Mouse (Mus musculus) embryonic facial prominence, embryonic 10.5 days (tissue): ENCODE results near the gene Isoc2a. TPM values are rescaled to one million over a fixed set of nuclear protein-coding genes. Genes with fewer than 3 reads are reported as not detected.

ENCODE experiments used
- DNase-seq: peaks from one replicate; pipeline ENCODE4 v3.0.0-alpha.2; 2017; ENCODE audit warnings: low spot score
- H3K27ac ChIP-seq: fragments of 300-500 bp; sonication (generic); replicated peaks from 2 replicates; pipeline ENCODE4 v1.5.1; 2016; ENCODE audit warnings: mild to moderate bottlenecking
- H3K27me3 ChIP-seq: fragments of 300-500 bp; sonication (generic); replicated peaks from 2 replicates; pipeline ENCODE4 v1.6.1; 2016; ENCODE audit warnings: low read depth, mild to moderate bottlenecking; ENCODE audit not compliant: poor library complexity, severe bottlenecking
- H3K36me3 ChIP-seq: fragments of 300-500 bp; sonication (generic); replicated peaks from 2 replicates; pipeline ENCODE4 v1.6.1; 2016; ENCODE audit warnings: mild to moderate bottlenecking, moderate library complexity
- H3K4me1 ChIP-seq: fragments of 300-500 bp; sonication (generic); 2 replicates; pipeline ENCODE4 v1.6.1; 2016
- H3K4me3 ChIP-seq: fragments of 300-500 bp; sonication (generic); 2 replicates; pipeline ENCODE4 v1.5.1; 2016; ENCODE audit warnings: mild to moderate bottlenecking, moderate library complexity
- H3K9me3 ChIP-seq: fragments of 300-500 bp; sonication (generic); 2 replicates; pipeline ENCODE4 v1.6.1; 2016; ENCODE audit warnings: mild to moderate bottlenecking
- WGBS: fragments of 180-500 bp; shearing (Covaris S2); methylation state at CpG from one replicate; pipeline ENCODE4 v1.1.7; 2016; 5-methylcytosine and 5-hydroxymethylcytosine counted together
- polyA plus RNA-seq: library from polyadenylated mRNA; unstranded; fragments of >200 nt; fragmentation: Nextera tagmentation; extraction: Ambion mirVana; gene quantifications from 2 replicates; pipeline ENCODE4 v1.2.1, GENCODE M21; 2016

The Isoc2a gene
- polyA plus RNA-seq, 1 experiment from 2014 or later: 0.86 TPM

GRCm38 (mm10) chr7:4902404-4902803 is 25.5 kb downstream of the Isoc2a start:
- H3K4me1 ChIP-seq: peaks cover 18% of the 10 kb centered on the region
- 80% methylated on average over 9 of the region's 9 CpGs for whole genome bisulfite sequencing

GRCm38 (mm10) chr7:4906466-4906950 is 29.6 kb downstream of the Isoc2a start, which contains the start of gene Gm36210:
Gene Gm36210 (minus strand): TSS chr7:4906516.
- H3K27ac ChIP-seq: no peak within 1 kb of the TSS
- H3K27me3 ChIP-seq: no peaks in the 10 kb centered on the region
- no peaks in the 10 kb centered on the region for H3K4me1 ChIP-seq
- no peaks in the 10 kb centered on the region for H3K36me3 ChIP-seq
- DNase-seq: no peak
- WGBS: 62% methylated on average over 10 of the region's 10 CpGs
- no peak within 1 kb of the TSS for H3K4me3 ChIP-seq
- no peaks in the 10 kb centered on the region for H3K9me3 ChIP-seq

More at GRCm38 (mm10) chr7:4902404-4902803, 25.5 kb downstream of the Isoc2a start:
- H3K9me3 ChIP-seq: peaks cover 6% of the 10 kb centered on the region
- peaks cover 32% of the 10 kb centered on the region for H3K27me3 ChIP-seq
- no peak for DNase-seq
- no peak overlapping the region for H3K27ac ChIP-seq
- no peaks in the 10 kb centered on the region for H3K36me3 ChIP-seq
- no peak overlapping the region for H3K4me3 ChIP-seq

GRCm38 (mm10) chr7:4911561-4911960 is 34.6 kb downstream of the Isoc2a start:
- 37% methylated on average over 9 of the region's 9 CpGs for WGBS
- Histone ChIP-seq H3K4me3 (no peak overlapping the region; the same call in 1 of the 2 replicates), H3K4me1 (peaks cover 13% of the 10 kb centered on the region), H3K27ac (no peak overlapping the region), H3K36me3 (no peaks in the 10 kb centered on the region), H3K27me3 (no peaks in the 10 kb centered on the region), H3K9me3 (no peaks in the 10 kb centered on the region)
- peak; percentile 77 for DNase-seq

- Histone ChIP-seq H3K4me1 (peaks cover 20% of the 10 kb centered on the region), H3K27ac (no peak overlapping the region), H3K27me3 (no peaks in the 10 kb centered on the region), H3K9me3 (no peaks in the 10 kb centered on the region), H3K36me3 (peaks cover 3% of the 10 kb centered on the region; the same call in 1 of the 2 replicates), H3K4me3 (no peak overlapping the region)
- 64% methylated on average over 5 of the region's 5 CpGs for WGBS
- DNase-seq: no peak
Observed at GRCm38 (mm10) chr7:4912248-4912647, 35.3 kb downstream of the Isoc2a start.

DNA sequence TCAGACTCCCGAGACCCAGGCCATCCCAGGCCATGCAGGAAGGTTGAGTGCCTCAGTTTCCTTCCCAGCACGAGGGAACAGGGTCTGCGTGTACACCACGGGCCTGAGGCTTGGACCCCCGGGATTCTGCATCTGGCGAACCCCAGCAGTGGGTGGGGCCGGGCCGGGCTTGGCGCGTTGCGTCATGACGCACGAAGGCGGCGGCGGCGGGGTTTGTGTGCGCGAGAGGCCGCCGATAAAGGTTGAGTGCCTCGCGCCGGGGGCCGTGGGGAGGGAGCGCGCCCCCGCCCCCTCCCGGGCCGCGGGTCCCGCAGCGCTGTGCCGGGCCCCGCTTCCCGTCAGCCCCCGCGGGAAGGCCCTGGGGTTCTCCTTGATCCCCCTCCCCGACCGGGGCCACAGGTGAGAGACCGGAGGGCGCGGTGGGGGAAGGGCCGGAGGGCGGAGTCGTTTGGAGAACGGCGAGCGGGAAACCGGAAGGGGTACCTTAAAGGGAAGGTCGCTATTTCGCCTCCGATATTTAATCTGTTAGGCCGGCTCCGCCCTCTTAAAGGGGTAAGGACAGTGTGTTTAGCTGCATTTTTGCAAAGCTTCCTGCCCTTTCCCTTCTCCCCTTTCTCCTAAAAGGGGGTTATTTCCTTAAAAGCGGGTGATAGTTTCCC is 38.2 kb downstream of the Isoc2a start, which contains the start of gene Zfp628:
Zfp628 (plus strand) TSS at position 211 of the 659 bp plus-strand sequence.
- Histone ChIP-seq H3K4me3 (peak within 1 kb of the TSS; percentile 69), H3K9me3 (no peaks in the 10 kb centered on the region; the same call in 1 of the 2 replicates), H3K27ac (peak within 1 kb of the TSS; percentile 98), H3K4me1 (peaks cover 22% of the 10 kb centered on the region), H3K36me3 (peaks cover 32% of the 10 kb centered on the region), H3K27me3 (no peaks in the 10 kb centered on the region)
- under 1% methylated on average over 56 of the region's 56 CpGs for WGBS
- peak; percentile 96 for DNase-seq

DNA sequence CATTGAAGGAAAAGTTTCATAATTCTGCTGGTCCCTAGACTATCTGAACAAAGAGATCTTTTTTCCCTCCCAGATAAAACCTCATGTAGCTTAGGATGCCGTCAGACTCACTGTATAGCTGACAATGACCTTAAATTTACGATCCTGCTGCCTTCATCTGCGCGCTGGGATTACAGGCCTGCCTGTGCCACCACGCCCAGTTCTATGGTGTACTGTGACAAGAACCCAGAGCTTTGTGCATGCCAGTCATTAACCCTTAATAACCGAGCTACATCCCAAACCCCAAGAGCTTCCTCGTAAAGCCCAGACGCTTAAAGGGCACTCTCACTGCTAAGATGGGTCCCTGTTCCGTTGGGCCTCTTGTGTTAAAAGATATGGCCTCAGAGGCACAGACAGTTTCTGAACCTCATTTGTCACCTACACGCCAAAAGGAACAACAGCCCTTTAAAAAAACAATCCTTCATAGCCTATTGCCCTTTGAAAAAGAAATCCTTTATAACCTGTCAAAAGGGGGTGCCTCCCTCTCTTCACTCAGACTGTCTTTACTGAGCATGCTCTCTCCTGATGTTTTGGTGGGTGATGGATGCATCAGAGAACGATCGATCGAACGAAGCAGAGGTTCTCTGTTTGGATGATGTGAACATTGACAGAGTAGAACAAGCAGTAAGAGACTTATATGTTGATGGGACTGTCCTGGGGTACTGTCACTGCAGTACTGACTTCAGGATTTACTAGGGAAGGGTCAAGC is 38.9 kb downstream of the Isoc2a start:
- Histone ChIP-seq H3K4me3 (peak overlapping the region; percentile 69), H3K36me3 (peaks cover 39% of the 10 kb centered on the region), H3K4me1 (peaks cover 29% of the 10 kb centered on the region), H3K27ac (peak overlapping the region; percentile 98), H3K9me3 (peaks cover 4% of the 10 kb centered on the region; the same call in 1 of the 2 replicates), H3K27me3 (no peaks in the 10 kb centered on the region)
- DNase-seq: peak; percentile 35
- WGBS: 28% methylated on average over 14 of the region's 14 CpGs

DNA sequence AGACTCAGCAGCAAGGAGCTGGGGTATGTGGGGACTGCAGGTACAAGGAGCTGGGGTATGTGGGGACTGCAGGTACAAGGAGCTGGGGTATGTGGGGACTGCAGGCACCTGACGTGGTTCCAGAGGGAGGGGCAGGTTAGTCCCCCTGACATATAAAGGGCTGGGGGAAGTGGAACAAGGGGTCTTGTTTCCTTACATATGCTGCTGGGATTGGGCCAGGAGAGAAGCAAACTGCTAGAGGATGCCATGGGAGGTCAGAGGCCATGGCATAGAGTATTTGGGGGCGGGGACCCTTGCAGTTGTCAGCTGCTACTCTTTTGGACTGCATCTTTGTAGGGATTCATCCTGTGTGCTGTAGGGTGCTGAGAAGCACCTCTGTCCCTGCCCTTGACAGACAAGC is 40.5 kb downstream of the Isoc2a start:
- no peak overlapping the region for H3K4me3 ChIP-seq
- no peaks in the 10 kb centered on the region for H3K27me3 ChIP-seq
- 90% methylated on average over 2 of the region's 2 CpGs for WGBS
- no peak for DNase-seq
- H3K4me1 ChIP-seq: peaks cover 46% of the 10 kb centered on the region
- peaks cover 46% of the 10 kb centered on the region for H3K36me3 ChIP-seq
- H3K9me3 ChIP-seq: peaks cover 4% of the 10 kb centered on the region; the same call in 1 of the 2 replicates
- no peak overlapping the region for H3K27ac ChIP-seq

DNA sequence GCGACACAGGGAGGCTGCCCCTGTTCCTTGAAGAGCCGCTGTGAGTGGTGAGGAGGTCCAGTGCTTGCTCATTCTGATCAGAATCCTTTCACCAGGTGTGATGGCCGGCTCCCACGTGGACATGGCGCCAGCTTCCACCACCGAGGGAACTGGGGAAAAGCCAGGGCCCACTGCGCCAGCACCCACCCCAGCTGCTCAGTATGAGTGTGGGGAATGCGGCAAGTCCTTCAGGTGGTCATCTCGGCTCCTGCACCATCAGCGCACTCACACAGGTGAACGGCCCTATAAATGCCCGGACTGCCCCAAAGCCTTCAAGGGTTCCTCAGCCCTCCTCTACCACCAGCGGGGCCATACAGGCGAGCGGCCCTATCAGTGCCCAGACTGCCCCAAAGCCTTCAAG is 41.7 kb downstream of the Isoc2a start:
- peaks cover 46% of the 10 kb centered on the region for H3K36me3 ChIP-seq
- H3K27me3 ChIP-seq: no peaks in the 10 kb centered on the region
- no peak overlapping the region for H3K27ac ChIP-seq
- DNase-seq: no peak
- 94% methylated on average over 15 of the region's 15 CpGs for WGBS
- H3K9me3 ChIP-seq: peaks cover 4% of the 10 kb centered on the region; the same call in 1 of the 2 replicates
- H3K4me1 ChIP-seq: peaks cover 58% of the 10 kb centered on the region
- no peak overlapping the region for H3K4me3 ChIP-seq

DNA sequence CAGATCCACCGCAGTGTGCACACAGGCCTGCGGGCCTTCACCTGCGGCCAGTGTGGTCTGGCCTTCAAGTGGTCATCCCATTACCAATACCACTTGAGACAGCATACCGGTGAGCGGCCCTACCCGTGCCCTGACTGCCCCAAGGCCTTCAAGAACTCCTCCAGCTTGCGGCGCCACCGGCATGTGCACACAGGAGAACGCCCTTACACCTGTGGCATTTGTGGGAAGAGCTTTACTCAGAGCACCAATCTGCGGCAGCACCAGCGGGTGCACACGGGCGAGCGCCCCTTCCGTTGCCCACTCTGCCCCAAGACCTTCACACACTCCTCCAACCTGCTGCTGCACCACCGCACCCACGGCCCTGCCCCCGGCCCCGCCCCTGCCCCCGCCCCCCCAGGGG is 42.1 kb downstream of the Isoc2a start:
- Histone ChIP-seq H3K27me3 (no peaks in the 10 kb centered on the region), H3K36me3 (peaks cover 46% of the 10 kb centered on the region), H3K9me3 (peaks cover 4% of the 10 kb centered on the region; the same call in 1 of the 2 replicates), H3K27ac (no peak overlapping the region), H3K4me3 (no peak overlapping the region), H3K4me1 (peaks cover 62% of the 10 kb centered on the region)
- DNase-seq: no peak
- 82% methylated on average over 21 of the region's 21 CpGs for WGBS

GRCm38 (mm10) chr7:4919971-4920370 is 43.0 kb downstream of the Isoc2a start:
- Histone ChIP-seq H3K4me3 (0 out of 2 replicates have a peak overlapping the region, but pooled peaks have one; percentile 6), H3K9me3 (peaks cover 4% of the 10 kb centered on the region; the same call in 1 of the 2 replicates), H3K4me1 (peaks cover 66% of the 10 kb centered on the region), H3K27ac (peak overlapping the region; percentile 2; the same call in 1 of the 2 replicates), H3K27me3 (no peaks in the 10 kb centered on the region), H3K36me3 (peaks cover 46% of the 10 kb centered on the region)
- no peak for DNase-seq
- WGBS: 88% methylated on average over 21 of the region's 21 CpGs

GRCm38 (mm10) chr7:4920496-4920895 is 43.5 kb downstream of the Isoc2a start:
- peaks cover 4% of the 10 kb centered on the region; the same call in 1 of the 2 replicates for H3K9me3 ChIP-seq
- H3K4me1 ChIP-seq: peaks cover 71% of the 10 kb centered on the region
- no peak for DNase-seq
- H3K4me3 ChIP-seq: 0 out of 2 replicates have a peak overlapping the region, but pooled peaks have one; percentile 6
- H3K27ac ChIP-seq: peak overlapping the region; percentile 92
- no peaks in the 10 kb centered on the region for H3K27me3 ChIP-seq
- peaks cover 46% of the 10 kb centered on the region for H3K36me3 ChIP-seq
- 89% methylated on average over 19 of the region's 19 CpGs for whole genome bisulfite sequencing
